Mouse (Mus musculus): ENCODE measurements around the gene Gm17334.

The Gm17334 gene

DNA sequence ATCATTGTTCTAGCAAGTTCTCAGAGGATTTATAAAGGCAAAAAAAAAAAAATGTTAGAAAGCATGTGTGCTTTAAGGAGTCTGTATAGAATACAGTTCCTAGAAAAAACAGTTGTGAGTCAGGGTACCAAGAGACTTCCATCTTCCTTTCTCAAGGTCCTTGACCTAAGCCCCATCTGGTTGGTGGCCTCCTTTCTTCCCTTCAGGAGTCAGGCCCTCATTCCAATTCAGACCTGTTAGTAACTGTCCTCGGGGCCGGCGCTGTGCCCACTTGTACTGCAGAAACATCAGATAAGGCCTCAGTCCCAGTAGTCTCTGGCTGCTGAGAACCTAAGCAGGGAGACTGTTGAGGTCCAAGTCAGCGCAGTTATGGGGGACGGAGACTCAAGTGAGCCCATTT lies at the start of gene Gm17334:
Gm17334 (minus strand) TSS at position 101 of the 400 bp plus-strand sequence.
- no peak for DNase-seq (ENCODE audit: low read depth, low spot score)

DNA sequence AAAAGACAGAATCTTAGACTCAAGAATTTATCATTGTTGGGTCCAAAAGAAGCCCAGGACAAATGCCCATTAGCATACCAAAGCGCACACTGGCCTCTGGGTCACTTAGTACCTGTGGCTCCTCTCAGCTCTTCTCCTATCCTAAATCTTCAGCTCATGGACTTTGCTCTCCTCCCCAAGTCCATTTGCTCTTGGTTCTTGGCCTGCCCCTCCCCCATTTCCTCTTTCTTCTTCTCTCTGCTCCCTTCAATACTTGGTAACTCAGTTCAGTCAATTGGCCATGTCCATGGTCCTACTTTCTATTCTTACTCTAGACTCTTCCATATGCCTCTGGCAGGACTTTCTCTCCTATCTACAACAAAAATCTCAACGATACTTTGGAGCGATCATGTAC lies 49.0 kb upstream of the Gm17334 start:
- DNase-seq (ENCODE audit: low read depth, low spot score), result no peak

DNA sequence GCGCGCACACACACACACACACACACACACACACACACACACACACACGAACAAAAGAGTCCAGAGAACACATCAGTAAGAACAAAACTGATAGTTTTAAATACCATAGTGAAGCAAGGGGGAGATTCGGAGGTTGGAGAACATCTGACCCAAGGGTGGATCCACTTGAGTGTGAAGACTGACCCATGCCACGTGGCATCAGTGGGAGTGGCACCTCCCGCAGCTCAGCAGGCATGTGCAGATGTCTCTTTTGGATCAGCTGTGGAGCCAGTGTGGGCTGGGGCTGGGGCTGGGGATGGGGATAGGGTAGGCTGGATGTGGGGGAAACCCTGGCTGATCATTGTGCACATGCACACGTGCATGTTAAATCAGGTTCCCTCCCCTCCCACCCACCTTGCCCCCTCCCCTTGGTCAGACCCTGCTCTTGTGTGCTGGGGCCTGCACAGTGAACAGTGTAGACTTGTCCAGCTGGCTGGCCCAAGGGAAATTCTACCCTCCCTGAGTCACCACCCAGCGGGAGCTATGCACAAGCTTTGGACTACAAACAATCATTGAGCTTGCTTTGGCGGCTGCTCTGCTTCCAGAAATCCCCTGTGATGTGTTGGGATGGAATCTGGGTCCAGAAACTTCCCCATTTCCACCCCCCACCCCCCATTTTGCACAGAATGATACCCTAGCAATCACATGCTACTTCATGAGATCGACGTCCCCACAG lies 48.4 kb upstream of the Gm17334 start:
- no peak for DNase-seq (ENCODE audit: low read depth, low spot score)

DNA sequence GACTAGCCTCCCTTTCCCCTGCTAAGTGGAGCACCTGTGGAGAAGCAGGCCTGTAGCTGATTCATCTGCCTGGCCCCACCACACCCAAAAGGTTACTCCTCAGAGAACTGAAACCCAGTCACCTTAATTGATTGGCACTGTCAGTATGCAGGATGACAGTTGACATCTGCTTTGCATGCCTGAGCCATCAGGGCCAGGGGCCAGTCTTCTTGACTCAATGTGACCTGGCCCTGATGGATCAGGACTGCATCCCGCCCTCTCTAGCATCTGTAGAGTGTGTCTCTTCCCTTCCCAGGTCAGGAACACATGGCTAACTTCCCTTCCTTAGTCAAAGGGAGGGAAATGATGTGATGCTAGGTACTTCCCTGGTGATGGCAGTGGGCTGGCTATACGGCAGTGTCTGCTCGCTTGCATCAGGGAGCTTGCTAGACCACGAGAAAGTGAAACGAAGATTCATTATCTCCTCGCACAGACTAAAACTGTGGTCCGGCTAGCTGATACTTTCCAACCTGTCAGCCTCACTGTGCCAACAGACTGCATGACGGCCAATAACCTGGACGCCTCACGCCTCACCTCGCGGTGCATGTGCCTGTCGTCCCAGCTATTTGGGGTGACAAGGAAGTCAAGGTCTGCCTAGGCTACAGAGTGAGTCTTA lies 47.7 kb upstream of the Gm17334 start:
- DNase-seq (ENCODE audit: low read depth, low spot score), result no peak

DNA sequence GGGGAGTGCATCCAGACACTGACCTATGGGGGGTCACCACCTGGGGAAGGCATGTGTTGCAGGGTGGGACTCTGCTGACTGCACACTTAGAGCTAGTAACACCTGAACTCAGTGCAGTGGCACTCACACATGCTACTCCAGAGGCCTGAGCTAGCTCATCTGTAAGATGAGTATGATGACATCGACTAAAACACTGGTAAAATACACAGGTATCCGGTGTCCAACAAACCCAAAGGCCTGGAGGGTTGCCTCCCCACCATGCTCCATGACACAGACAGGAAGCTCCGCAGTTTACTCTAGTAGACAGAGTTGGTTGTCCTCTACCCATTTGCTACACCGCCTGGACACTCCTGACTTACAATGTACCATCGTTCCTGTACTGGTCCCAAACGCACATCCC lies 46.5 kb upstream of the Gm17334 start:
- no peak for DNase-seq (ENCODE audit: low read depth, low spot score)

DNA sequence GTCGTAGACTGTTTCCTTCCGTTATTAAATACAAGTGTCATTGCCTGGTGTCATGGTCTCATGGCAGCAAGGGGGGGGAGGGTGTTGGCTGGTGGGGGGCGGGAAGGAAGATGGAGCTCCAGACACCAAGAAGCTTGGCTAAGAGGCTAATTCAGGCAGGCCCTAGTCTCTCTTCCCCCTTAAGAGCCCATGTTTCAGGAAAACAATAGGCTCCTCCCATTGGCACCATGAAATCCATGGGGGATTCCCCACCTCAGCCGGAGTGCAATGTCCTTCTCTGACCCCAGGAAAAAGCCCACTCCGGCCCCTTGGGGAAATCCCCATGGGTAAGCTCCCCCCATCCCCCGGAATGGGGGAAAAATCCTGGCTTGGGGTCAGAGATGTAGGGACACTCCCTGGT lies 45.8 kb upstream of the Gm17334 start:
- no peak for DNase-seq (ENCODE audit: low read depth, low spot score)

DNA sequence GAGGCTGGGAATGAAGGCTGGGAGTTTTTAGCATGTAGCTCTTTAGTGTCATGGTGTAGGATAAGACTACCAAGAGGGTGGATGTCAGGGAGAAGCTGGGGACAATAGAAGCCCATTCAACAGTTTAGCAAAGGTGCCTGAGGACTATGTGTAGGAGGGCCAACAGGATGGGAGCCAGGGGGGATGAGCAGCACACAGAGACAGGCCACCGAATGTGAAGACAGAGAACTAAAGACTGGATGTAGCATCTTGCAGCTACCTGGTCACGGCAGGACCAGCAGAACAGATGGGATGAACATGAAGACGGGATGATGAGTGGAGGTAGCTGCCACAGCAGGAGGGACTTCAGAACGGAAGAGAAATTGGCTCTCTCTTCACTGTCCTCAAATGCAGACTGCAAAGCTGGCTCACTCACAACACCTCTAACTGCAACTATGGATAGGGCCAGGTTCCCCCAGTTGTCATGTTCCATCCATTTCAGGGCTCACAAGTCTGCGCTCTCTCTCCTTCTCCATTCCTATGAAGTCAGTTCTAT lies 43.9 kb upstream of the Gm17334 start:
- DNase-seq (ENCODE audit: low read depth, low spot score), result no peak

DNA sequence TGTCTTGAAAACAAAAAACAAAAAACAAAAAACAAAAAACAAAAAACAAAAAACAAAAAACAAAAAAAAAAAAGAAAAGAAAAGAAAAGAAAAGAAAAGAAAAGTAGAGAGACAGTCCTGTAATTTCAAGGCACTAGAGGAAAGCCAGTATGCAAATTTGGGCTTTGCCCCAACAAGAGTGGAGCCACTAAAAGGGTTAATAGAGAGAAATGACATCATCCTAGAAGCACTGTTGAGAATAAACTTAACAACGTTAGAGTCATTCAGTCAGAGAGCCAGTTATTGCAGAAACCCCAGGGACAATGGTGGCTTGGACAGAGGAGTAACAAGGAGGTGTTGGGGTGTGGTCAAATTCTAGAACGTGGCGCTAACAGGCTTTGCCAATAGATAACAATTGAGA lies 41.8 kb upstream of the Gm17334 start:
- DNase-seq (ENCODE audit: low read depth, low spot score), result no peak

DNA sequence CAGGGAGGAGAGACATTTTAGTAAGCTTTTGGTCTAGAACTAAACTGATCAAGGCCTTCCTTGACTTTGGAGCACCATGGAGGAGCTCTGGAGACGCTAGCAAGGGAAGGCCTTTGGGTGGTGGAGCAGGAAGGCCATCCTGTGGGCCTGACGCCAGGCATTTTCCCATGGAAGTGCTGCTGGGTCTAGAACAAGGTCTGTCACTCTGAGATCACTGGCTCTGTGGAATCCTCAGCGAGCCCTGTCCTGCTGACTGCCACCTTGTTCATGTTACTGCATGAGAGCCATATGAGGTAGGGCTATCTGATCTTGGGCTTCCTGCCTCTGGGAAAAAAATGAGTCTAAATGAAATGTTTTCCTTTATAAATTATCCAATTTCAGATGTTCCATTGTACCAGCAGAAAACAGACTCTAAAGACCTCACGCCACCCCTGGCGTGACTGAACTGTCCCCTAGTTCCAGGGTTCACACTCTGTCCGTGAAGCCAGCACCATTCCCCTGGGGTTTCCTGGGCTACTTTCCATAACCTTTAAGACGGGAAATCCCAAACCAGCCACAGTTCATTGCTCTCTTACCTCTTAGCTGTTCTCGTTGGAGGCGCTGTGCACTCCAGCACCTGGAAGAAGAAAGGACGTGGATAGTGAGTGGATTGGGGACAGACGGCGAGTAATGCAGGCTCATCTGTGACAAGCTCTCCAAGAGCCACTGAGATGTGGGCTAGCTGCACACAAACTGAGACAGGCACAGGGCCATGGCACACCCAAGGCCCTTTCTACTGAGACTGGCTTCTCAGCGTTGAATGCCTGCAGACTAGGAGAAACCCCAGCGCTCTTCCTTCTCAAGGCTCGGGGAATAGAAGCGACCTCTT lies 40.2 kb upstream of the Gm17334 start:
- no peak for DNase-seq (ENCODE audit: low read depth, low spot score)

DNA sequence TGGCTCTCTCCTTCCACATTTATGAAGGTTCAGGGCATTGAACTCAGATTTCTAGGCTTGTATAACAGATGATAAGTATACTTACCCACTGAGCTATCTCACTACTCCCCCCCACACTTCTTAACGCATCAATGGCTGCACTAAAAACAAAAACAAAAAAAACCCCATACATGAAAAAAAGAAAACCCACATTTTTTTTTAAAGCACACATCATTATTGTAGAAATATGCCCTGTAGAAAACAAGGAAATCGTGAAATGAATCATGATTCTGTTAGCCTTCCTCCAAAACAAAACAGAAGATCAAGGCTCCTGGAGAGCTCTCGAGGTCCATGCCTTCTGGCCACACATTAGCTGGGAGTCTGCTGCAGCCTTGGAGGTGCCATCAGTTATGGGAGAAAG lies 38.3 kb upstream of the Gm17334 start:
- no peak for DNase-seq (ENCODE audit: low read depth, low spot score)

DNA sequence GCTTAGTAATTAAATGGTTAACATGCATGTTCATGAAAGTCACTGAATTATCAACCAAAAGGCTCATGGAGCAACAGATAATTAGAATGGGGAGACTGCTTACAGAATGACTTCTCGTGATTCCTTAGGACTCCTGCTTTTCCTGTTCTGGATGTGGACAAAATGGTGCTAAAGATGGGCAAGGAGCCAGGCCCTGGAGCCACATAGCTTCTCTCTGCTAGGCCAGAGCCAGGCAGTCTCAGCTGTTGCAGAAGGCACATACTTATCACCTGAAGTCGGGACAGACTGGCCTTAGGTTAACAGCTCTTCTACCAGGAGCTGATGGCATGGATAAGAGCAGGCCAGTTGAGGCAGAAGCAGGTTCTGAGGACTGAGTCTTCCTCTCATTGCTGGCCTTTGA lies 37.8 kb upstream of the Gm17334 start:
- DNase-seq (ENCODE audit: low read depth, low spot score), result no peak

DNA sequence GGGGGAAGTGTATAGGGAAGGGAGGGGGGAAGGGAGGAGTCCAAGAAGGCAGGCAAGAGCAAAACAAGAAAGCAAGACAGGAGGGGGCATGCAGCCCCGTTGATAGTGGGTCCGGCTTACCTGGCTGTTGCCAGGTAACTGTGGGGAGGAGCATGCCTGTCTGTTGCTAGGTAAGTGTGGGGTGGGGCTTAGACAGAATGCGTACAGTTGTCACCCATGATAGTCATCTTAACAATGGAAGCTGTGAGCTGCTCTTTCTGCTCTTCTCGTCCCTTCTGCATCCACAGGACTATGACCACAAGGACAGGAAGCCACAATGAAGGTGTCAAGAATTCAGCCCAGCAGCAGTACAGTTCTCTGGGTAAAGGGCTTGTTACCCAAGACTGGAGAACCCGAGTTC lies 37.2 kb upstream of the Gm17334 start:
- no peak for DNase-seq (ENCODE audit: low read depth, low spot score)

DNA sequence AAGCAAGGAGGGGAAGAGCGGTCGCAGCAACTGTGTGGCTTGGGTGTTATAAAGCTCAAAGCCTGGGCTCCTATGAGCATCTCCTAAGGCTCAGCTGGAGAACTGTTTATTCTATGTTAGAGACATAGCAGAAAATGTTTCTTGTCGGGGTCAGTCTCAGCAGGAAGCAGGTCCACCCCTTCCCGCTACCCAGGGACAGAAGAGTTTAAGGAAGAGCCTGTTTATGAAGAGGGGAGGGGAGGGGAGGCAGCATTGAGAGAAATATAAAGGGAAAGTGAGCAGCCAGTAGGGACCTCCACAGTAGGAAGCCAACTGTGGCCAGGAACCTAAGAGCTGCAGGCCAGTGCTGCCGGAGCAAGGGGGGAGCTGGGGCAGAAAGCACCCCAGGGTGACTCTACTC lies 36.4 kb upstream of the Gm17334 start:
- DNase-seq (ENCODE audit: low read depth, low spot score), result no peak

DNA sequence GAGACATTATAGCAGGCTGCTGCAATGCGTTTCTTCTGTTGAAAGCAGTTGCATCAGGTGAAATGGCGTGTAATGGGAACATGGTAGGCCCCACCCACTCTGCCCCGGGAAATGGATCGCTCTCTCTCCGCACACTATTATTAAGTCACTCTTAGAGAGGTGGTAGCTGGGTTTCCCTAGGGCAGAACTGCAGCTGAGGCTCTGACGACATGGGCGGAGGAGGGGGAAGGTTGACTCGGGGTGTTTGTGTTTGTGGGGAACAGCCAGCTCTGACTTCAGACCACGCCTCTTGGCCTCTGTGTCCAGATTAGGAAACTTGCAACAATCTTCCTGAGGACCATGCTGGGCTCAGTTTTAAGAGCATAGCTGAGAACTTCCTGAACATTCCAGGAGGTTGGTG lies 32.8 kb upstream of the Gm17334 start:
- no peak for DNase-seq (ENCODE audit: low read depth, low spot score)

DNA sequence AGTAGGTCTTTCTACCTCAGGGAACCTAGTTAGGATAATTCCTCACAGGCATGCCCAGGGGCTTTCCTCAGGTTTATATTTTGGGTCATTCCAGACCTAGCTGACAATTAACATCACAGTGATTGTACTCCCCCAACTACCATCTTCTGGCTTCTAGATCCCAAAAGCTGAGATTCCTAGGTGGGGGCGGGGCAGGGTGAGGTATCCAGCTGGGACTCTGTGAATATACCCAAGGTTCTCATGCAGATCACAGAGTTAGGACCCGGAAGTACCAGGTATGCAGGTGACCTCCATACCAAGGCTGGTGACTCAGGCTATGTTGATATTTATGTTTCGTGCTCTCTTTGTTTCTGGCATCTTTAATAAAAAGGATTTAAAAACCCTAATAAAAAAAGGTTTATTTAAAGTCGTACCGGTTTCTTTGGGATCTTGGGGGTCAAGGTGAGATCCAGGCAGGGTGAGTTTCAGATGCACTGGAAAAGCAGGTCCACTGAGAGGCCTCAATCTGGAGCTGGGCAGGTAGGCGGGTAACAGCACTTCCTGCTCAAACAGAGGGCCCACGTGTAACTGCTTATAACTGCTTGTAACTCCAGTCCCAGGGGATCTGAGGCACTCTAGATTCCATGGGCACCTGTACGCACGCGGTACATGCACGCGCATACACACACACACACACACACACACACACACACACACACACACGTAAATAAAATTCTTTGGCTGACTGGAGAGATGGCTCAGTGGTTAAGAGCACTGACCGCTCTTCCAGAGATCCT lies 31.8 kb upstream of the Gm17334 start:
- no peak for DNase-seq (ENCODE audit: low read depth, low spot score)

DNA sequence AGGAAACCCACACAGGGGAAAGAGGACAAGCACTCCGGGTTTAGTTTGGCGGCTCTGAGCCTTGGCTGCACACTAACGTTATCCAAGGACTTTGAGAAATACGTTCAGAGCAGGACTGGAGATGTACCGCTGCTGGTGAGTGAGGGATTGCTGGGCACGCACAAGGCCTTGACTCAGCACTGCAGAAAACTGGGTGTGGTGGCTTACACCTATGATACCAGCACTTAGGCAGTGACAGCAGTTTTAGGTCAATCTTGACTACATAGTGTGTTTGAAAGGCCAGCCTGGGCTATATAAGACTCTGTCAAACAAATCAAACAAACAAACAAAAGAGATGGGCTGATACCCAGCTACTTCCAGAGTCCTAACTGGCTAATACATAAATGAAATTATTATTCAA lies 30.5 kb upstream of the Gm17334 start:
- no peak for DNase-seq (ENCODE audit: low read depth, low spot score)

DNA sequence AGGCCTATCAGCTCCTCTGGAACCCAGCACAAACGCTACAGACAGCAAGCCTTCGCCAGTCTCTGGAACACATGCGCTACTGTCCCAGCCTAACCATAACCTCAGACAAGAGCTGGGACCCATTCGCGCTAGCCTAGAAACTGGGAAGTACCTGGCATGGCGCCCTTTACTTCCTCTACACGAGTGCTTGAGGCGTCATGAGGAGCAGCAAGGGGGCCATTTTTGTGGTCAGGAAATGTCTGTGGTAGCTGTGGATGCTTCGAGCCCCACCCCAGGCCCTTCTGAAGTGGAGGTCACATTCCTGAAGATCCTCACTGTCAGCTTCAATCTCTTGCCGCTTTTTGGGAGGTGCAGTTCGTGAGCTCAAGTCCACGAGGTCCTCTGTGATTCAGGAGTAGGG lies 30.1 kb upstream of the Gm17334 start:
- DNase-seq (ENCODE audit: low read depth, low spot score), result no peak

DNA sequence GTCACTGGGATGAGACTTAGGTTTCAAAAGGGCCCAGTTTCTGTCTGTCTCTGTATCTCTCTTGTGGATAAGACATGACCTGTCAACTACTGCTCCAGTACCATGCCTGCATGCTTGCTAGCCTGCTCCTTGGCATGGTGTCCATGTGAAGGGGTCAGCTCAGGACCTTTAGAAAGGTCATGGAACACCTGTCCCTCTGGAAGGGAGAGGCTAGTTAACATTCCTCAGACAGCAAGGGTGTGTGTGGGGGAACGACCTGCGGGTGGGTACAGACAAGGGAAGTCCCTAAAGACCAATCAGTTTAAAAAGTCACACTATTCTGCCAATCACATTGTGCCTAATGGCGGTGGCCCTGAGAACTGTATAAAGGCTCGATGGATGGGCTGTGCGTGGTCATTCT lies 28.0 kb upstream of the Gm17334 start:
- DNase-seq (ENCODE audit: low read depth, low spot score), result no peak

DNA sequence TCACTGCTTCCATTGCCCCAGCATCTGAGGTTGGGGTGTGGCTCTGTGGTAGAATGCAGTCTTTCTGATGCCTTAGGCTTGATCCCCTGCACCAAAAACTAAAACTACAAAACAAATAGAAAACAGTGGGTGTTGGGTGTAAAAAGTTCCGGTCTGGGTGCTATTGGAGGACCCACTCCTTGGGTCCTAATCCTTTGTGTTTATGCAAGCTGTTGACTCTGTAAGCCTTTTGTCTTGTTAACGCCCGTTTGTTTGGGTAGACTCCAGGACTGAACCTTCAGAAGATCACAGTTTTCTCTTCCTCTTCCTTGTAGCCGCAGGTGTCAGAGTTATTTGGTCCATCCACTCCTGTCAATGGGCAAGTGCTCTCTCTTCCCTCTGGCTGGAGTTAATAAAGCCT lies 27.0 kb upstream of the Gm17334 start:
- DNase-seq (ENCODE audit: low read depth, low spot score), result no peak

DNA sequence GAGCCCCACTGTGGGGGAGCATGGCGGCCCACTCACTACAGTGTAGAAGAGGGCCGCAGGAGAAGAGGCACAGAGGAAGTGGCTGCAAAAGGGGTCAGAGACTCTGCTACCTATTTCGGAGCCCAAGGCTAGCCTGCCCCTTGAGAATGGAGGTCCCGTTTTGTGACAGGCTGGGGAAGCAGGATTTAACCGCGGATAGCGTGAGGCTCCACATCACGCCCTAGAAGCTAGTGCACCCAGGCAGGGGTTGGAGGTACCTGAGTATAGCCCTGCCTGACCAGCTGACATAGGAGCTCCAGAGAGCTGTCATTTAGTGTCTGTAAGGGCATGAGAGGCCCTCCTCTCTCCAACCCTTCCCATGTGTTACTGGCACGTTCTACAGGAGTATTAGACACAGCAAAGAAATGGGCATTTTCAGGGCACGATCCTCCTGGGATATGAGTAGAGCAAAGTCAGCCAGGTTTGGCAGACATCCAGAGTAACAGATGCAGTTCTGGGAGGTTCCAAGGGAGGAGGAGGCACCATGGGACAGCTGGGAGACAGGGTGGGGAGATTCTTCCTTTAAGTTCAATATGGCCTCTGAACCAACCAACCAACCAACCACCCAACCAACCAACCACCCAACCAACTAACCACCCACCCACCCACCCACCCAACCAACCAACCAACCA lies 25.2 kb upstream of the Gm17334 start:
- DNase-seq (ENCODE audit: low read depth, low spot score), result no peak

DNA sequence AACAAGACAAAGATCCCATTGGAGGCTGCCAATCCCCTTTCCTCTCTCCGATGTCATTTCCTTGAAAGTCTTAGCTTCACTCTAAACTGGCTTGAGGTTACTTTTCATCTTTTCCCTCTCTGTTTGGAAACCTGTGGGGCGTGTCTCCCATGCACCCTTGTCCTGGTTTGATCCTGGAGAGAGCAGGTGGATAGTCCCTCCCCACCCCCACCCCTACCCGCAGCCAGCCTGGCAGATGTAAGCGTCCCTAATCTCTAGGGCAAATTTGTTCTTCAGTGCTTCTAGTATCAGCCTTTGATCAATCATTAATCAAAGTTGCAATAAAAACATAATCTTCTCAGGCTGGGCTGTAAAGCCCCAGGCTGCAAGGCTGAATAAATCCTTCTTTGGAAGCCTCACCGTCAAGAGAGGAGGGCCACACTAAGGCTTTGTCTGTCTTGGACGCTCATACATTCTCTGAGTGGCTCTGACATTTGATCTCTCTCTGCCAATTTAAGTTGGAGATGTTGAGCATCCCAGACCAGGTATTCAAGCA lies 24.5 kb upstream of the Gm17334 start:
- no peak for DNase-seq (ENCODE audit: low read depth, low spot score)
